Mouse (Mus musculus) bone marrow macrophage, adult 2 months (primary cell): ENCODE results near the gene Htr1f. TPM values are rescaled to one million over a fixed set of nuclear protein-coding genes. Genes with fewer than 3 reads are reported as not detected.
A peak's percentile ranks its signal among the peaks of the same experiment; 100 is the strongest.
"Not testable (repeated sequence)": the region's sequence is repeated elsewhere in the genome, so short reads cannot be mapped to it uniquely, and the experiment has no call there.

Experiments used
- H3K27ac ChIP-seq: 2 replicates; pipeline ENCODE4 v1.5.1; 2012; ENCODE audit warnings: low read depth, low read length; ENCODE audit not compliant: insufficient read depth
- H3K4me1 ChIP-seq: 2 replicates; pipeline ENCODE4 v1.6.1; 2012; ENCODE audit warnings: low read length; ENCODE audit not compliant: control insufficient read depth, insufficient read depth
- H3K4me3 ChIP-seq: 2 replicates; pipeline ENCODE4 v1.5.1; 2012; ENCODE audit warnings: mild to moderate bottlenecking, low read length, moderate library complexity; ENCODE audit not compliant: insufficient read depth
- CTCF ChIP-seq: IDR thresholded peaks from 2 replicates; pipeline ENCODE4 v1.5.1; 2012; ENCODE audit warnings: low read depth, mild to moderate bottlenecking, low read length, moderate library complexity
- POLR2A ChIP-seq: IDR thresholded peaks from 2 replicates; pipeline ENCODE4 v1.6.1; 2012; ENCODE audit warnings: mild to moderate bottlenecking, low read depth, low read length, borderline replicate concordance
- polyA plus RNA-seq: library from polyadenylated mRNA; stranded (reverse); fragments of >200 nt; gene quantifications from 2 replicates; pipeline ENCODE4 v1.2.4, GENCODE M21; 2012; ENCODE audit not compliant: missing spikeins, insufficient read depth, insufficient read length

Htr1f gene
- not detected in 2 replicates for polyA plus RNA-seq

DNA sequence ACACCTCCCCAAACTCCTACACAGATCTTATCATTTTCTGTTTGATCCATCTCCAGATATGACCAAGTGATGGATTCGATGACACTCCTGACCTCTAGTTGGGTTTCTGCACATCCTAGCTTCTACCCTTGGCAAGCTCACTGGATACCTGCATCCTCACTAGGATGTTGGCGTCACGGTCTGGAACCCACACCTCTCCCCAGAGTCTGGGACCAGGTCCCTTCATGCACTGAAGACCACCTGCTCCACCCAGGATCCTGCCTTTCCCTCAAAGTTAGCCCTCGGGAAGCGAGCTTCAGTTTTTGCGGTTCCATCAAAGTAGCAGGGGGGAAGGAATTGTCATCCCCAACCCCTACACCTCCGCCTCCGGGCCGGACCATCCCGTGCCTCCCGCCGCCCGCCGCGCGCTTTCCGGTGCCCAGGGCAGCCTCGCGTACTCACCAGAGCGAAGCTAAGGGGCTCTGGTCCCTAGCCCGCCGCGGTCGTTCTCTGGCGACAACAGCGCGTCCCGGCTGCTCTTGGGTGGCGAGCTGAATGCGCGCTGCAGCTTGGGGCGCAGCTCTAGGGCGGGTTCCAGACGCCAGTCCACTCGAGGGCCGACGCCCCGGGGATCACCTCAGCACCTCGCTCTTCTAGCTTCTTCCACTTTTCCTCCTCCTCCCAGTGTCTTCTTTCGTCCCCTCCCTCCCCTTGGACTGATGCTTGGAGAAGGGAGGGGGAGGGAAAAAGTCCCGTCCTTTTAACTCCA, at the start of gene Htr1f:
Gene Htr1f (minus strand): TSS at position 671 of the 748 bp plus-strand sequence.
- H3K27ac ChIP-seq: no peak within 1 kb of the TSS
- peak within 1 kb of the TSS; percentile 34 for H3K4me3 ChIP-seq
- no peaks in the 10 kb centered on the region for H3K4me1 ChIP-seq
- TF ChIP-seq POLR2A (no peak), CTCF (no peak)

DNA sequence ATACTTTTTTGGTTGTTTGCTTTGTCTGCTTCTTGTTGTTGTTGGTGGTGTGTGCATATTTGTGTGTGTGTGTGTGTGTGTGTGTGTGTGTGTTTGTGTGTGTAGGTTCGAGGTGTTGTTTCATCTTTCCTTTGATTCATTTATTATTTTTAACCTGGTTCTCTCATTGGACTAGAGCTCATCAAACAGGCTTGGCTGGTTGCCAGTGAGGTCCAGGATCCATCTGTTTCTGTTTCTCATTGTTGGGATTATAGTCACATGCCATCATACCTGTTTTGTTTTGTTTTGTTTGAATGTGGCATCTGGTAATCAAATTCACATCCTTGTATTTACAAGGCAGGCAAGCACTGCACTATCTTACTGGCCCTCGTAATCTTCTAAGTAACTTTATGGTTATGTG, 34.1 kb upstream of the Htr1f start:
- TF ChIP-seq CTCF (no peak), POLR2A (no peak)
- Histone ChIP-seq H3K27ac (no peak overlapping the region), H3K4me1 (no peaks in the 10 kb centered on the region), H3K4me3 (no peak overlapping the region)

DNA sequence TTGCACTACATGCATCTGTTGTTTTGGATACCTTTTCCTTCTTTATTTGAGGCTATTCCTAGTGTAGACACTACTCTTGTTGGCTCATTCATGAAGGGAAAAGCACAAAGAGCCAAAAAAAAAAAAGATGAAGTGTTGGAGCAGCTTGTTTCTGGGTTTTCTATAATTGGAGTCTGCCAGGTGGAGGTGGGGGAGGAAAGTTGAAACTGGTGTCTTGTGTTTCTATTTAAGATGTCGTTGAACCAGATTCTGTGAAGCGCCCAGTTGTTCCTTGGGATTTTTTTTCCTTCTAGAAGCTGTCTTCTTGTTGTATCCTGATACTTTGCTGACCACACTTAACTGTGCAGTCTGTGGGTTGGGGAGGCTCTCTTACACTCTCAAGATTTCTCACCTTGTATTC, 23.7 kb upstream of the Htr1f start:
- no peak overlapping the region for H3K27ac ChIP-seq
- peaks cover 3% of the 10 kb centered on the region; the same call in 1 of the 2 replicates for H3K4me1 ChIP-seq
- TF ChIP-seq CTCF (no peak), POLR2A (no peak)
- H3K4me3 ChIP-seq: no peak overlapping the region

DNA sequence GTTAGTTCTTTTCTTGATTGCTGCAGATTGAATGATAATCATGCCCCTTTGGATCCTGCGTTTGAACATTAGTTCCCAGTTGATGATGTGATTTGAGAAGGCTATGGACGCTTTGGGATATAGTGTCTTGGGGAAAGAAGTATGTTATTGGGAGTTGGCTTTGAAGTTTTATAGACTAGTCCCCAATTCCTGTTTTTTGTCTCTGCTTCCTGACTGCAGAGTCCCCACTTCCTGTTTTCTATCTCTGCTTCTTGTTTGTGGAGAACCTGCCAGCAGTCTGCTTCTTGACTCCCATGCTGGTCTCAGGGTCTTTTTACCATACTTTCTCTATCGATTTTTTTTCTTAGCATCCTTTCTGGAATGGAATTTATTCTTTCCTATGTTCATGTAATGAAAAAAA, 22.2 kb upstream of the Htr1f start:
- Histone ChIP-seq H3K27ac (no peak overlapping the region), H3K4me1 (peaks cover 3% of the 10 kb centered on the region; the same call in 1 of the 2 replicates), H3K4me3 (no peak overlapping the region)
- TF ChIP-seq POLR2A: no peak
- TF ChIP-seq CTCF: no peak

DNA sequence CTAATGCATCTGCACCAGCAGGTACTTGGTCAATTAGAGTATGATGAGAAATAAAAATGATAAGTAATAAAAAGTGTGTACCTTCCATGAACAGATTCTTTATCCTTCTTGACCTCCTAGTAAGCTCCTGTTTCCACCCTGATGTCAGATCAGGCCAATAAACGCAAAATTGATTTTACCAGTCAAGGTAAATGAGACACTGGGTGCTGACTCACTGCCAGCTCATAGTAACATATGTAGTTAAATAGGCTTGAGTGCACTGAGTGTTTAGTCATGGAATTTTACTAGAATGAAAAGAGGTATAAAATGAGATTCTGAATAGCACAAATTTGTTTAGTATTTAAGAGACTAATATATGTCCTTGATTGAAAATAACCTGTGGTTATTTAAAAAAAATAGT, 6.6 kb upstream of the Htr1f start:
- Histone ChIP-seq H3K4me1 (no peaks in the 10 kb centered on the region), H3K4me3 (no peak overlapping the region), H3K27ac (no peak overlapping the region)
- no peak for TF ChIP-seq CTCF

DNA sequence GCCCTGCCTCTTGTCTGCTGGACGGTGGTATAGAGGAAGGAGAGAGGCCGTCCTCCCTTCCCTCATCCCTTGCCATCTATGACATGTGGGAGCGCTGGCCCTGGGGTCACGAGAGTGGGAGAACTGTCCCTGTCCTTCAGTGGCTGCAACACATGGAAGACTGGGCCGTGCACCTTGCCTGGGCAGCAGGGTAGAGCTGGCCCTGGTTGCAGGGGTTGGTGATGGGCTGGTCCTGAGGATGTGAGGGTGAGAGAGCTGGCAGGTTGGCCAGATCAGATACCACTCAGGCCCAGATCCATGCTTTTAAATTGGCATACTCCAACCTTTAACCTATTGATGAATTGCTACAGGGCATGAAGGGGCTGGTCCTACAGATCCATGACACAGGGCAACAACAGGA, 12.1 kb downstream of the Htr1f start:
- Histone ChIP-seq H3K4me1 (no peaks in the 10 kb centered on the region), H3K4me3 (no peak overlapping the region), H3K27ac (no peak overlapping the region)
- TF ChIP-seq CTCF (no peak), POLR2A (no peak)

DNA sequence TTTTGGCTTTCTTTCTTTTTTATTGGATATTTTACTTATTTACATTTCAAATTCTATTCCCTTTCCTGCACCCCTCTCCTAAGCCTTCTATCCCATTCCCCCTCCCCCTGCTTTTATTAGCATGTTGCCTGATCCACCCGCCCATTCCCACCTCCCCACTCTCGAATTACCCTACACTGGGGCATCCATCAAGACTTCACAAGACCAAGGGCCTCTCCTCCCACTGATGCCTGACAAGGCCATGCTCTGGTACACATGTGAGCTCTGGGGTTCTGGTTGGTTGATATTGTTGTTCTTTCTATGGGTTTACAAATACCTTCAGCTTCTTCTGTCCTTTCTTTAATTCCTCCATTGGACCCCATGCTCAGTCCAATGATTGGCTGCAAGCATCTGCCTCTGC, 22.2 kb downstream of the Htr1f start:
- no peak overlapping the region for H3K4me3 ChIP-seq
- no peak for TF ChIP-seq POLR2A
- no peak overlapping the region for H3K27ac ChIP-seq

DNA sequence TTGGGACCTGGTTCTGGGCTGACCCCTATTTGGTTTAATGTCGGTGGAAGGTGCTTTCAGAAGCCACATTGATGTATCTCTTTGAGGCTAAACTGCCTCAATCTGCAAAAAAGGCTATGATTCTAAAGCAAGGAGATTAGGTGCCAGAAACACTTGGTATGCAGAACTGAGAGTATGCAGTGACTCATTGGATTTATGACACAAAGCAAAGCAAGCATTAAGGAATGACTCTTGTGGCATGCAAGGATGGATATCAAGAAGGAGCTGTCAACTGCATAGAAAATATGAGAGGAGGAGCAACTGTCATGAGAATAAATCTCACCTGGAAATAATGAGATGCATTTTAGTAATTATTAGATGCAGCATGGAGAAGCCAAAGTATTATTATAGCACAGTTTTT, 35.8 kb downstream of the Htr1f start:
- no peak overlapping the region for H3K27ac ChIP-seq
- TF ChIP-seq POLR2A (no peak), CTCF (no peak)
- H3K4me1 ChIP-seq: peaks cover 7% of the 10 kb centered on the region
- no peak overlapping the region for H3K4me3 ChIP-seq

More for the DNA sequence above, 22.2 kb downstream of the Htr1f start:
- H3K4me1 ChIP-seq: no peaks in the 10 kb centered on the region

DNA sequence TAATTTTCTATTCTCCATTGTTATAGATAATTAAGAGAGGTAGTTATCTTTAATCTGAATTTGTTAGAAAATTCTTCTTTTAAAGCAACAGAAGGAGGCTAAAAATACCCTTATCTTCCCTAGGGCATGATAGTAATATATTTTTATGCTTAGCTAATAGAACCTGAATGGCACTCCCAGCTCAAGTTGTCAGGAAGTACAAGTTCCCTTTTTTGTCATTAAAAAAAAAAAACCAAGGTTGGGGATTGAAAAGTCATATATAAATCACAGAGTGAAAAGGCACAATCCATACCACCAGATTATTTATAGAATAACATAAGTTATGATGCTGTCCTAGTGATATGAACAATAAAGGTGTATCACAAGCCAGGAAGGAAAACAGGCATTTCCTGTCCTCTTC, 39.4 kb downstream of the Htr1f start:
- TF ChIP-seq CTCF (no peak), POLR2A (no peak)
- H3K4me3 ChIP-seq: no peak overlapping the region
- H3K27ac ChIP-seq: no peak overlapping the region
- peaks cover 7% of the 10 kb centered on the region for H3K4me1 ChIP-seq

DNA sequence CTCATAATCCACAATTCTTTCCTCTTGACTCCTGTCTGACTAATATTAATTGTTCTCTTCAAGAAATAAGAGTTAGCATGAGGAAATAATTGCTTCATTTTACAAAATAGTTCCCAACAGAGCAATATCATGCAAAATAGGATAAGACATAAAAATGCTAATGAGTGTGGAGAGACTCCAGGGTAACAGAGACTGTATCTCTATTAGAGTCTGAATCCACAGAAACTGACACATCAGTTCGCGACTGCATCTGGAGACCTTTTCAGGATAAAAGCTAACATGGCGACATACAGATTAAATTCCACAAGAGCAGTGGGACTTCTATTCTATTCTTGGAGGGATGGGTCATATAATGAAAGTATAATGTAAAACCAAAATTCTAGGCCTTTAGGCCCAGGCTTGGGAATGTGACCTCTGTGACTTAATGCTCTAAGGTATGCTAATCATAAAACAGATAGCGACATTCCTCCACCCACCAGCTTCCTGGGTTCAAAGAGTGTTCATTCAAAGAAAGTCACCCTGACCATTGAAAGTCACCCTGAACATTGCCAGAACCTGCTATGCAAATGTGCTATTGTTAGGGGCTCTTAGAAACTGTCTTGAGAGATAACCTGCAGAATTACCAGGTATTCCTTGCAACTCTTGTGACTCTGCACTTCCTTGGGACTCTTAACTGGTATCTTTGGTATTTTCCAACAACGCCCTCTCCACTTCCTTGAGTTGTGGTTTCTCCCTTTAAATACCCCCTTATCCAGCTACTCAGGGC, 67.8 kb downstream of the Htr1f start:
- not testable (repeated sequence) for H3K4me3 ChIP-seq, H3K4me1 ChIP-seq, H3K27ac ChIP-seq
